Mouse (Mus musculus) thymus, adult 2 months (tissue): ENCODE measurements around the gene Chrm3. TPM values are rescaled to one million over a fixed set of nuclear protein-coding genes. Genes with fewer than 3 reads are reported as not detected.

Source experiments
- DNase-seq: peaks from one replicate; pipeline ENCODE4 v3.0.0; 2021
- H3K27ac ChIP-seq: fragments of 200-500 bp; 2 replicates; pipeline ENCODE4 v1.5.1; 2012; ENCODE audit warnings: low read length, control low read depth; ENCODE audit not compliant: control insufficient read depth, insufficient read depth
- H3K27me3 ChIP-seq: fragments of 200-500 bp; 2 replicates; pipeline ENCODE4 v1.6.1; 2012; ENCODE audit warnings: mild to moderate bottlenecking, low read length, moderate library complexity, mixed read lengths; ENCODE audit not compliant: control insufficient read depth, insufficient read depth
- H3K36me3 ChIP-seq: fragments of 200-500 bp; 2 replicates; pipeline ENCODE4 v1.6.1; 2012; ENCODE audit warnings: mild to moderate bottlenecking, low read length, moderate library complexity; ENCODE audit not compliant: control insufficient read depth, insufficient read depth
- H3K4me1 ChIP-seq: fragments of 200-500 bp; replicated peaks from 2 replicates; pipeline ENCODE4 v1.6.1; 2012; ENCODE audit warnings: low read length; ENCODE audit not compliant: control insufficient read depth, insufficient read depth
- H3K4me3 ChIP-seq: fragments of 200-500 bp; 2 replicates; pipeline ENCODE4 v1.5.1; 2012; ENCODE audit warnings: mild to moderate bottlenecking, low read length, control low read depth, moderate library complexity; ENCODE audit not compliant: control insufficient read depth, insufficient read depth
- CTCF ChIP-seq: fragments of 200-500 bp; IDR thresholded peaks from 2 replicates; pipeline ENCODE4 v1.5.1; 2012; ENCODE audit warnings: mild to moderate bottlenecking, control low read depth, low read length, moderate library complexity, borderline replicate concordance; ENCODE audit not compliant: control insufficient read depth, poor library complexity, insufficient read depth; ENCODE audit errors: extremely low read depth
- POLR2A ChIP-seq: fragments of 200-500 bp; IDR thresholded peaks from 2 replicates; pipeline ENCODE4 v1.6.1; 2012; ENCODE audit warnings: mild to moderate bottlenecking, low read length, control low read depth, moderate library complexity; ENCODE audit not compliant: control insufficient read depth, poor library complexity, insufficient read depth; ENCODE audit errors: extremely low read depth
- WGBS: fragments of 180-500 bp; shearing (Covaris S2); methylation state at CpG from one replicate; pipeline ENCODE4 v1.1.7; 2018; 5-methylcytosine and 5-hydroxymethylcytosine counted together
- polyA plus RNA-seq: library from polyadenylated mRNA; depleted of rRNA; stranded (reverse); fragments of >200 nt; gene quantifications from 2 replicates; pipeline ENCODE4 v1.2.3, GENCODE M21; 2012

The Chrm3 gene
- polyA plus RNA-seq, 1 experiment = 0.28 TPM

DNA sequence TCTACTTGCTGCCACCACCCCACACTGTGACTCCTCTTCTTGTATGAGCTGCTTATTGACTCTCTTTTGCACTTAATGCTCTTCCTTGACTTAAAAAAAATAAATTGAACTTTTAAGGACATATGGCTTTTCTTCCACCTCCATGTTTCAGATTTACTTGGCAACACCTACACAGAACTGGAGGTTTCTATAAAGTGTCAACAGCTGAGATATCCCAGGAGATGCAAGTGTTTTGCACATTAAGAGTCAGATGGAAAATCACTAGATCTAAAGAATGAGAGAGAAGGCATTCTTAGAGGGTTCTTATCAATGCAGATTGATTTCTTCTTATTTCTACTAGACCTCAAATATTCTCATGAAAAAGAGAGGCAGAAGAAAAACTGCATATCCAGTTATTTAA is 197.3 kb downstream of the Chrm3 start:
- TF ChIP-seq POLR2A = no peak
- no peak for DNase-seq
- H3K36me3 ChIP-seq = no peaks in the 10 kb centered on the region

GRCm38 (mm10) chr13:10157496-10157895 is 203.2 kb downstream of the Chrm3 start:
- DNase-seq = no peak
- Histone ChIP-seq H3K4me1 (no peaks in the 10 kb centered on the region), H3K36me3 (no peaks in the 10 kb centered on the region), H3K4me3 (no peak overlapping the region), H3K27me3 (no peaks in the 10 kb centered on the region), H3K27ac (no peak overlapping the region)
- TF ChIP-seq POLR2A (no peak), CTCF (no peak)
- WGBS = 93% methylated on average over 3 of the region's 3 CpGs

More for the DNA sequence above, 197.3 kb downstream of the Chrm3 start:
- no peak overlapping the region for H3K4me3 ChIP-seq
- no peaks in the 10 kb centered on the region for H3K4me1 ChIP-seq
- H3K27ac ChIP-seq = no peak overlapping the region
- no peaks in the 10 kb centered on the region for H3K27me3 ChIP-seq

- no peak for TF ChIP-seq CTCF
- TF ChIP-seq POLR2A = no peak
- H3K27me3 ChIP-seq = no peaks in the 10 kb centered on the region
- WGBS = 90% methylated on average over 4 of the region's 4 CpGs
Observed at GRCm38 (mm10) chr13:10140573-10140972, 220.1 kb downstream of the Chrm3 start.

GRCm38 (mm10) chr13:10138878-10139277 is 221.8 kb downstream of the Chrm3 start:
- H3K27me3 ChIP-seq = no peaks in the 10 kb centered on the region
- 93% methylated on average over 4 of the region's 4 CpGs for WGBS
- TF ChIP-seq POLR2A (no peak), CTCF (no peak)

More at GRCm38 (mm10) chr13:10140573-10140972, 220.1 kb downstream of the Chrm3 start:
- no peak overlapping the region for H3K27ac ChIP-seq
- DNase-seq = no peak
- no peaks in the 10 kb centered on the region for H3K4me1 ChIP-seq
- H3K36me3 ChIP-seq = no peaks in the 10 kb centered on the region
- H3K4me3 ChIP-seq = no peak overlapping the region

GRCm38 (mm10) chr13:10131064-10131463 is 229.6 kb downstream of the Chrm3 start:
- Histone ChIP-seq H3K4me3 (no peak overlapping the region), H3K27ac (no peak overlapping the region), H3K36me3 (no peaks in the 10 kb centered on the region), H3K27me3 (no peaks in the 10 kb centered on the region), H3K4me1 (no peaks in the 10 kb centered on the region)
- 90% methylated on average over 2 of the region's 2 CpGs for WGBS
- TF ChIP-seq CTCF (no peak), POLR2A (no peak)
- DNase-seq = no peak

More at GRCm38 (mm10) chr13:10138878-10139277, 221.8 kb downstream of the Chrm3 start:
- H3K4me3 ChIP-seq = no peak overlapping the region
- no peaks in the 10 kb centered on the region for H3K4me1 ChIP-seq
- no peak overlapping the region for H3K27ac ChIP-seq
- H3K36me3 ChIP-seq = no peaks in the 10 kb centered on the region
- DNase-seq = no peak

- Histone ChIP-seq H3K27me3 (no peaks in the 10 kb centered on the region), H3K4me1 (no peaks in the 10 kb centered on the region), H3K4me3 (no peak overlapping the region), H3K36me3 (no peaks in the 10 kb centered on the region), H3K27ac (no peak overlapping the region)
- TF ChIP-seq POLR2A = no peak
- TF ChIP-seq CTCF = no peak
- 90% methylated on average over 2 of the region's 2 CpGs for WGBS
- DNase-seq = no peak
Observed at GRCm38 (mm10) chr13:10112211-10112610, 248.4 kb downstream of the Chrm3 start.

DNA sequence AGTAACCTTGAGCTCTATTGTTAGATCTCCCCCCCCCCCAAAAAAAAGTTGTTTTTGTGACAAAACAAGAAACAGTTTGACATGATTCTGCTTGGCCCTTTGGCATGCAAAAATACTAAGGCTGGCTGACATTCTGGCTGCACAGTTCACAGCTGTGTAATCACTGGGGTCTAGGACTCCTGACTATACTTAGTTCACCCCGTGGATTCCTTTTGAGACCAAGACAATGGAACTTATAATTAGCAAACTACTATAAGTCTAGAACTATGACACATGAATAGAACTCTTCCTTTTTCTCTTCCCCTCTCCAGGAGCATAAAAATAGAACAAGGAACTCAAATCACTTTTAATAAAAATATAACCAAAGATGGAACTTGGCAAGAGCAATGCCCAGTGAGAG is 251.1 kb downstream of the Chrm3 start:
- no peak for DNase-seq

More for the DNA sequence above, 251.1 kb downstream of the Chrm3 start:
- Histone ChIP-seq H3K27ac (no peak overlapping the region), H3K27me3 (no peaks in the 10 kb centered on the region), H3K36me3 (no peaks in the 10 kb centered on the region), H3K4me3 (no peak overlapping the region), H3K4me1 (no peaks in the 10 kb centered on the region)
- 23% methylated on average over 1 of the region's 1 CpGs for WGBS
- no peak for TF ChIP-seq CTCF
- no peak for TF ChIP-seq POLR2A
